Mouse (Mus musculus): ENCODE measurements around the gene Sumo2.

GRCm38 (mm10) chr11:115502636-115503035 is 33.4 kb downstream of the Sumo2 start:
- TF ChIP-seq CTCF (IDR thresholded peaks at IDR 0.05) (no peak), POLR2A (IDR thresholded peaks at IDR 0.05; ENCODE audit: insufficient read depth, low read depth, low read length) (no peak), EP300 (IDR thresholded peaks at IDR 0.05; ENCODE audit: insufficient read depth, low read depth, low read length) (no peak)

Data from heart, adult 2 months (tissue).